Mouse (Mus musculus): ENCODE measurements at regions not wholly inside any gene's neighbourhood (a gene's known extent, or its start where the extent isn't known, plus 50 kb on each side); places are given as distances from the start of the nearest gene placed in this dataset.
"Not testable (repeated sequence)": the region's sequence is repeated elsewhere in the genome, so short reads cannot be mapped to it uniquely, and the experiment has no call there.

GRCm38 (mm10) chr6:14522742-14523141 is 232.3 kb downstream of the Ppp1r3a start:
- Histone ChIP-seq H3K27me3 (replicated peaks; ENCODE audit: insufficient read depth, low read length) (no peaks in the 10 kb centered on the region), H3K9me3 (ENCODE audit: low read length) (no peaks in the 10 kb centered on the region), H3K4me2 (replicated peaks; ENCODE audit: low read depth, low read length) (no peak overlapping the region), H3K4me1 (ENCODE audit: insufficient read depth, low read depth, low read length) (no peaks in the 10 kb centered on the region), H3K27ac (ENCODE audit: low read length) (no peak overlapping the region), H3K9ac (replicated peaks; ENCODE audit: low read depth) (no peak overlapping the region), H3K36me3 (ENCODE audit: insufficient read depth, low read length) (no peaks in the 10 kb centered on the region), H3K4me3 (ENCODE audit: low read depth, low read length) (no peak overlapping the region)
- DNase-seq (ENCODE audit: low spot score) = peak; percentile 13
- 26% methylated on average over 2 of the region's 2 CpGs for WGBS
- ATAC-seq = no peak
- TF ChIP-seq EP300 (IDR thresholded peaks at IDR 0.05) (no peak), CTCF (IDR thresholded peaks at IDR 0.05) (peak; percentile 57)

GRCm38 (mm10) chr6:14521321-14521720 is 233.8 kb downstream of the Ppp1r3a start:
- no peaks in the 10 kb centered on the region for H3K4me1 ChIP-seq (ENCODE audit: insufficient read depth, low read depth, low read length)
- no peak for ATAC-seq
- TF ChIP-seq CTCF (IDR thresholded peaks at IDR 0.05) (no peak), EP300 (IDR thresholded peaks at IDR 0.05) (no peak)
- H3K36me3 ChIP-seq (ENCODE audit: insufficient read depth, low read length) = no peaks in the 10 kb centered on the region
- no peak overlapping the region for H3K4me3 ChIP-seq (ENCODE audit: low read depth, low read length)
- no peak overlapping the region for H3K9ac ChIP-seq (replicated peaks; ENCODE audit: low read depth)
- H3K4me2 ChIP-seq (replicated peaks; ENCODE audit: low read depth, low read length) = no peak overlapping the region
- H3K27ac ChIP-seq (ENCODE audit: low read length) = no peak overlapping the region
- no peak for DNase-seq (ENCODE audit: low spot score)
- no peaks in the 10 kb centered on the region for H3K9me3 ChIP-seq (ENCODE audit: low read length)
- 72% methylated on average over 1 of the region's 1 CpGs for WGBS
- H3K27me3 ChIP-seq (replicated peaks; ENCODE audit: insufficient read depth, low read length) = no peaks in the 10 kb centered on the region

GRCm38 (mm10) chr6:14504171-14504570 is 250.9 kb downstream of the Ppp1r3a start:
- H3K4me2 ChIP-seq (replicated peaks; ENCODE audit: low read depth, low read length) = no peak overlapping the region
- no peak overlapping the region for H3K4me3 ChIP-seq (ENCODE audit: low read depth, low read length)
- peak; percentile 76 for DNase-seq (ENCODE audit: low spot score)
- TF ChIP-seq CTCF (IDR thresholded peaks at IDR 0.05) (peak; percentile 76), EP300 (IDR thresholded peaks at IDR 0.05) (no peak)
- no peaks in the 10 kb centered on the region for H3K4me1 ChIP-seq (ENCODE audit: insufficient read depth, low read depth, low read length)
- no peak overlapping the region for H3K9ac ChIP-seq (replicated peaks; ENCODE audit: low read depth)
- WGBS = 17% methylated on average over 1 of the region's 1 CpGs
- no peak; the same call in 1 of the 2 replicates for ATAC-seq
- H3K9me3 ChIP-seq (ENCODE audit: low read length) = no peaks in the 10 kb centered on the region
- H3K36me3 ChIP-seq (ENCODE audit: insufficient read depth, low read length) = no peaks in the 10 kb centered on the region
- no peaks in the 10 kb centered on the region for H3K27me3 ChIP-seq (replicated peaks; ENCODE audit: insufficient read depth, low read length)
- H3K27ac ChIP-seq (ENCODE audit: low read length) = no peak overlapping the region

- Histone ChIP-seq H3K9me3 (ENCODE audit: low read length) (no peaks in the 10 kb centered on the region), H3K4me1 (ENCODE audit: insufficient read depth, low read depth, low read length) (no peaks in the 10 kb centered on the region), H3K4me3 (ENCODE audit: low read depth, low read length) (no peak overlapping the region), H3K36me3 (ENCODE audit: insufficient read depth, low read length) (no peaks in the 10 kb centered on the region), H3K27me3 (replicated peaks; ENCODE audit: insufficient read depth, low read length) (no peaks in the 10 kb centered on the region), H3K9ac (replicated peaks; ENCODE audit: low read depth) (no peak overlapping the region), H3K27ac (ENCODE audit: low read length) (no peak overlapping the region), H3K4me2 (replicated peaks; ENCODE audit: low read depth, low read length) (no peak overlapping the region)
- 80% methylated on average over 2 of the region's 2 CpGs for WGBS
- ATAC-seq (no peak), DNase-seq (ENCODE audit: low spot score) (no peak)
- TF ChIP-seq EP300 (IDR thresholded peaks at IDR 0.05) = no peak
- TF ChIP-seq CTCF (IDR thresholded peaks at IDR 0.05) = no peak
These were observed 254.4 kb downstream of the Ppp1r3a start for GRCm38 (mm10) chr6:14500663-14501062.

- H3K4me2 ChIP-seq (replicated peaks; ENCODE audit: low read depth, low read length); H3K4me1 ChIP-seq (ENCODE audit: insufficient read depth, low read depth, low read length); ATAC-seq; H3K36me3 ChIP-seq (ENCODE audit: insufficient read depth, low read length); H3K27ac ChIP-seq (ENCODE audit: low read length); DNase-seq (ENCODE audit: low spot score); H3K27me3 ChIP-seq (replicated peaks; ENCODE audit: insufficient read depth, low read length); H3K4me3 ChIP-seq (ENCODE audit: low read depth, low read length); H3K9ac ChIP-seq (replicated peaks; ENCODE audit: low read depth); H3K9me3 ChIP-seq (ENCODE audit: low read length): not testable (repeated sequence)
- WGBS = 71% methylated on average over 1 of the region's 1 CpGs
These were observed 255.2 kb downstream of the Ppp1r3a start for GRCm38 (mm10) chr6:14499882-14500281.

GRCm38 (mm10) chr6:14486642-14487041 is 268.4 kb downstream of the Ppp1r3a start:
- not testable (repeated sequence) for H3K27ac ChIP-seq (ENCODE audit: low read length); H3K36me3 ChIP-seq (ENCODE audit: insufficient read depth, low read length); H3K9me3 ChIP-seq (ENCODE audit: low read length); H3K27me3 ChIP-seq (replicated peaks; ENCODE audit: insufficient read depth, low read length); DNase-seq (ENCODE audit: low spot score); H3K4me3 ChIP-seq (ENCODE audit: low read depth, low read length); H3K9ac ChIP-seq (replicated peaks; ENCODE audit: low read depth); H3K4me1 ChIP-seq (ENCODE audit: insufficient read depth, low read depth, low read length); ATAC-seq; H3K4me2 ChIP-seq (replicated peaks; ENCODE audit: low read depth, low read length)
- 78% methylated on average over 3 of the region's 3 CpGs for WGBS

- no peaks in the 10 kb centered on the region for H3K36me3 ChIP-seq (ENCODE audit: insufficient read depth, low read length)
- DNase-seq (ENCODE audit: low spot score) (no peak), ATAC-seq (no peak)
- H3K4me2 ChIP-seq (replicated peaks; ENCODE audit: low read depth, low read length) = no peak overlapping the region
- 71% methylated on average over 1 of the region's 1 CpGs for WGBS
- no peak overlapping the region for H3K4me3 ChIP-seq (ENCODE audit: low read depth, low read length)
- no peaks in the 10 kb centered on the region for H3K27me3 ChIP-seq (replicated peaks; ENCODE audit: insufficient read depth, low read length)
- H3K9ac ChIP-seq (replicated peaks; ENCODE audit: low read depth) = no peak overlapping the region
- no peak overlapping the region for H3K27ac ChIP-seq (ENCODE audit: low read length)
- no peaks in the 10 kb centered on the region for H3K4me1 ChIP-seq (ENCODE audit: insufficient read depth, low read depth, low read length)
- TF ChIP-seq EP300 (IDR thresholded peaks at IDR 0.05) (no peak), CTCF (IDR thresholded peaks at IDR 0.05) (no peak)
- no peaks in the 10 kb centered on the region for H3K9me3 ChIP-seq (ENCODE audit: low read length)
These were observed 298.7 kb downstream of the Ppp1r3a start for GRCm38 (mm10) chr6:14456394-14456793.

- H3K27ac ChIP-seq (ENCODE audit: low read length); H3K4me2 ChIP-seq (replicated peaks; ENCODE audit: low read depth, low read length); H3K4me1 ChIP-seq (ENCODE audit: insufficient read depth, low read depth, low read length); H3K27me3 ChIP-seq (replicated peaks; ENCODE audit: insufficient read depth, low read length); ATAC-seq; H3K36me3 ChIP-seq (ENCODE audit: insufficient read depth, low read length); H3K9me3 ChIP-seq (ENCODE audit: low read length); DNase-seq (ENCODE audit: low spot score); H3K4me3 ChIP-seq (ENCODE audit: low read depth, low read length); H3K9ac ChIP-seq (replicated peaks; ENCODE audit: low read depth): not testable (repeated sequence)
- WGBS = 75% methylated on average over 3 of the region's 3 CpGs
These were observed 301.8 kb downstream of the Ppp1r3a start for GRCm38 (mm10) chr6:14453321-14453720.

Data from lung, postnatal 0 days (tissue).